Mouse (Mus musculus): ENCODE results near the gene Grin2d. TPM values are rescaled to one million over a fixed set of nuclear protein-coding genes. Genes with fewer than 3 reads are reported as not detected.

Grin2d gene
- polyA plus RNA-seq, 1 experiment from 2014 or later: 0.79 TPM

GRCm38 (mm10) chr7:45819843-45820242 lies 58.3 kb downstream of the Grin2d start:
- Histone ChIP-seq H3K27me3 (0 out of 2 replicates have a peak, but pooled peaks cover 4% of the 10 kb centered on the region), H3K9me3 (replicated peaks) (no peaks in the 10 kb centered on the region), H3K27ac (replicated peaks) (no peak overlapping the region), H3K36me3 (peaks cover 23% of the 10 kb centered on the region), H3K4me2 (replicated peaks) (peak overlapping the region; percentile 40), H3K9ac (no peak overlapping the region), H3K4me1 (peaks cover 11% of the 10 kb centered on the region), H3K4me3 (replicated peaks) (peak overlapping the region; percentile 24; the same call in 1 of the 2 replicates)
- no peak for ATAC-seq (ENCODE audit: insufficient number of reproducible peaks, low FRiP score, low TSS enrichment, low read depth)
- 8% methylated on average over 25 of the region's 25 CpGs for WGBS

- WGBS: 48% methylated on average over 2 of the region's 2 CpGs
- no peak overlapping the region; the same call in 1 of the 2 replicates for H3K9ac ChIP-seq
These were observed 62.2 kb downstream of the Grin2d start for GRCm38 (mm10) chr7:45815984-45816351.

GRCm38 (mm10) chr7:45815323-45815983 lies 62.7 kb downstream of the Grin2d start:
- 37% methylated on average over 10 of the region's 10 CpGs for WGBS
- peak overlapping the region; percentile 9; the same call in 1 of the 2 replicates for H3K9ac ChIP-seq
- peak overlapping the region; percentile 38; the same call in 1 of the 2 replicates for H3K4me3 ChIP-seq (replicated peaks)

More at GRCm38 (mm10) chr7:45815984-45816351, 62.2 kb downstream of the Grin2d start:
- Histone ChIP-seq H3K36me3 (peaks cover 19% of the 10 kb centered on the region), H3K4me3 (replicated peaks) (no peak overlapping the region), H3K4me1 (peaks cover 25% of the 10 kb centered on the region), H3K27ac (replicated peaks) (no peak overlapping the region), H3K9me3 (replicated peaks) (no peaks in the 10 kb centered on the region), H3K27me3 (0 out of 2 replicates have a peak, but pooled peaks cover 4% of the 10 kb centered on the region), H3K4me2 (replicated peaks) (no peak overlapping the region)
- no peak for ATAC-seq (ENCODE audit: insufficient number of reproducible peaks, low FRiP score, low TSS enrichment, low read depth)

DNA sequence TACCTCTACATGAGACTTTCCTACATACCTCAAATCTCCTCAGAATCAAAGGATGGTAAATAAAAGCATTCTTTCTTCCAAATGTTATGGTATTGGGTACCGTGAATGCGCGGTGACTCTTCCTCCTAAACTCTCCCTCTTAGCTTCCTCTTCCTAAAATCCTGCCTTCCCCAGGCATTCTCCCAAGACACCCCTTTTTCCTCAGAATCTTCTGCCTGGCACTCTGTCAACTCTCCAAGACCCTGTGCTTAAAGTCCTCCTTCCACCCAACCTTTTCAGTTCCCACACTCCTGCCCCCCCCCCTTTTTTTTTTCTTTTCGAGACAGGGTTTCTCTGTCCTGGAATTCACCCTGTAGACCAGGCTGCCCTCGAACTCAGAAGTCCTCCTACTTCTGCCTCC lies 63.3 kb downstream of the Grin2d start:
- WGBS: 4% methylated on average over 5 of the region's 5 CpGs
- ATAC-seq (ENCODE audit: insufficient number of reproducible peaks, low FRiP score, low TSS enrichment, low read depth): no peak
- Histone ChIP-seq H3K27me3 (0 out of 2 replicates have a peak, but pooled peaks cover 4% of the 10 kb centered on the region), H3K36me3 (peaks cover 30% of the 10 kb centered on the region), H3K27ac (replicated peaks) (0 out of 2 replicates have a peak overlapping the region, but pooled peaks have one; percentile 2), H3K4me1 (peaks cover 23% of the 10 kb centered on the region), H3K4me3 (replicated peaks) (peak overlapping the region; percentile 38), H3K9ac (no peak overlapping the region), H3K4me2 (replicated peaks) (peak overlapping the region; percentile 52), H3K9me3 (replicated peaks) (no peaks in the 10 kb centered on the region)

More at GRCm38 (mm10) chr7:45815323-45815983, 62.7 kb downstream of the Grin2d start:
- Histone ChIP-seq H3K4me2 (replicated peaks) (peak overlapping the region; percentile 52; the same call in 1 of the 2 replicates), H3K27me3 (0 out of 2 replicates have a peak, but pooled peaks cover 4% of the 10 kb centered on the region), H3K9me3 (replicated peaks) (no peaks in the 10 kb centered on the region), H3K36me3 (peaks cover 24% of the 10 kb centered on the region), H3K27ac (replicated peaks) (0 out of 2 replicates have a peak overlapping the region, but pooled peaks have one; percentile 2), H3K4me1 (peaks cover 25% of the 10 kb centered on the region)
- ATAC-seq (ENCODE audit: insufficient number of reproducible peaks, low FRiP score, low TSS enrichment, low read depth): no peak

GRCm38 (mm10) chr7:45813787-45814779 lies 64.1 kb downstream of the Grin2d start, which contains the start of gene Cyth2:
Gene Cyth2, minus strand, starts transcription at chr7:45814581.
- peak within 1 kb of the TSS; percentile 99 for H3K27ac ChIP-seq (replicated peaks)
- H3K4me1 ChIP-seq: peaks cover 22% of the 10 kb centered on the region
- peak within 1 kb of the TSS; percentile 100 for H3K9ac ChIP-seq
- peak within 1 kb of the TSS; percentile 71 for H3K4me2 ChIP-seq (replicated peaks)
- no peaks in the 10 kb centered on the region for H3K9me3 ChIP-seq (replicated peaks)
- peak within 1 kb of the TSS; percentile 96 for H3K4me3 ChIP-seq (replicated peaks)
- peaks cover 38% of the 10 kb centered on the region for H3K36me3 ChIP-seq
- H3K27me3 ChIP-seq: 0 out of 2 replicates have a peak, but pooled peaks cover 3% of the 10 kb centered on the region
- WGBS: under 1% methylated on average over 92 of the region's 92 CpGs
- ATAC-seq (ENCODE audit: insufficient number of reproducible peaks, low FRiP score, low TSS enrichment, low read depth): peak; percentile 98

DNA sequence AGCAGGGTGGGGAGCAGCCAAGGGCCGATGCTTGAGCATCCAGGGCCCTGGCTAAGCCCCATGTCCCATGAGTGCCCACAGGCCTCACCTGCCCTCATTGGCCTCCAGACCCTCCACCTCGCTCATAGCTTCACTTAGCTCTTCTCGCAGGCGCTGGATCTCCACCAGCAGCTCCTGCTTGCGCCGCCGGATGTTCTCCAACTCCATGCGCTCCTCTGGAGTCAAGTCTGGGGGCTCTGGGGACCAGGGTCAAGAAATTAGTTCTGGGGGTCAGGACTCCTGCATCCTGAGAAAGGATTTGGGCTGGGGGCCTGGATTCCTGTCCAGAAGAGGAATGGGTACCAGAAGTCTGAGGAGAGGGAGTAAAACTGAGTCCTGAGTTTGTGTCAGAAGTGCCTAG lies 65.3 kb downstream of the Grin2d start:
- WGBS: 73% methylated on average over 8 of the region's 8 CpGs
- Histone ChIP-seq H3K27me3 (no peaks in the 10 kb centered on the region), H3K4me1 (peaks cover 29% of the 10 kb centered on the region)

GRCm38 (mm10) chr7:45809276-45810075 lies 68.7 kb downstream of the Grin2d start:
- no peaks in the 10 kb centered on the region for H3K9me3 ChIP-seq (replicated peaks)
- no peak for ATAC-seq (ENCODE audit: insufficient number of reproducible peaks, low FRiP score, low TSS enrichment, low read depth)
- 86% methylated on average over 14 of the region's 14 CpGs for WGBS
- no peaks in the 10 kb centered on the region for H3K27me3 ChIP-seq
- no peak overlapping the region for H3K27ac ChIP-seq (replicated peaks)
- H3K9ac ChIP-seq: no peak overlapping the region
- no peak overlapping the region for H3K4me2 ChIP-seq (replicated peaks)
- H3K4me3 ChIP-seq (replicated peaks): no peak overlapping the region
- H3K36me3 ChIP-seq: peaks cover 68% of the 10 kb centered on the region
- H3K4me1 ChIP-seq: peaks cover 19% of the 10 kb centered on the region

More for the DNA sequence above, 65.3 kb downstream of the Grin2d start:
- Histone ChIP-seq H3K4me2 (replicated peaks) (peak overlapping the region; percentile 71), H3K27ac (replicated peaks) (0 out of 2 replicates have a peak overlapping the region, but pooled peaks have one; percentile 99), H3K4me3 (replicated peaks) (peak overlapping the region; percentile 96), H3K9me3 (replicated peaks) (no peaks in the 10 kb centered on the region), H3K9ac (peak overlapping the region; percentile 100), H3K36me3 (peaks cover 49% of the 10 kb centered on the region)
- no peak for ATAC-seq (ENCODE audit: insufficient number of reproducible peaks, low FRiP score, low TSS enrichment, low read depth)

- no peak overlapping the region for H3K4me3 ChIP-seq (replicated peaks)
- H3K4me1 ChIP-seq: peaks cover 19% of the 10 kb centered on the region
- H3K9ac ChIP-seq: no peak overlapping the region
- no peak overlapping the region for H3K4me2 ChIP-seq (replicated peaks)
- no peak overlapping the region for H3K27ac ChIP-seq (replicated peaks)
- no peaks in the 10 kb centered on the region for H3K27me3 ChIP-seq
- H3K36me3 ChIP-seq: peaks cover 68% of the 10 kb centered on the region
- ATAC-seq (ENCODE audit: insufficient number of reproducible peaks, low FRiP score, low TSS enrichment, low read depth): no peak
- 35% methylated on average over 11 of the region's 11 CpGs for WGBS
- H3K9me3 ChIP-seq (replicated peaks): no peaks in the 10 kb centered on the region
These were observed 69.7 kb downstream of the Grin2d start for GRCm38 (mm10) chr7:45808471-45808870.

DNA sequence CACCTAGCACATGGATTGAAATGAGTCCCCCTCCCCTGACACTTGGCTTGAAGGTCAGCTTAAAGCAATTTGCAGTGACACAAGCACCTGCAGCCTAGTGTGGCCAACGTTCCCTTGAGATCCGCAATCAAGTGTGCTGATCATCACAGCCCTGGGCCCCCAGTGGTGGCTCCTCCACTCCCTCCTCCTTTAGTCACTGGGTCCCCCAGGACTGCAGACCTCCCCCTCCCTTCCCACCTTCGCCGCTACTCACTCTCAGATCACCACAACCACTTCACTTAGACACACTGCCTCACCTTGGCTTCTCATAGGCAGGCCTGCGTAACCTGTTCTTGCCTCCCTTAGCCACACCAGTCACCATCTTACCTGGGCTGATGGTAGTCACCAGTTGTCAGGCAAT lies 72.2 kb downstream of the Grin2d start:
- Histone ChIP-seq H3K27ac (replicated peaks) (0 out of 2 replicates have a peak overlapping the region, but pooled peaks have one; percentile 1), H3K27me3 (no peaks in the 10 kb centered on the region), H3K4me2 (replicated peaks) (no peak overlapping the region), H3K36me3 (peaks cover 49% of the 10 kb centered on the region), H3K9ac (no peak overlapping the region), H3K4me3 (replicated peaks) (no peak overlapping the region), H3K9me3 (replicated peaks) (no peaks in the 10 kb centered on the region), H3K4me1 (peaks cover 10% of the 10 kb centered on the region)
- 57% methylated on average over 5 of the region's 5 CpGs for WGBS
- no peak for ATAC-seq (ENCODE audit: insufficient number of reproducible peaks, low FRiP score, low TSS enrichment, low read depth)

DNA sequence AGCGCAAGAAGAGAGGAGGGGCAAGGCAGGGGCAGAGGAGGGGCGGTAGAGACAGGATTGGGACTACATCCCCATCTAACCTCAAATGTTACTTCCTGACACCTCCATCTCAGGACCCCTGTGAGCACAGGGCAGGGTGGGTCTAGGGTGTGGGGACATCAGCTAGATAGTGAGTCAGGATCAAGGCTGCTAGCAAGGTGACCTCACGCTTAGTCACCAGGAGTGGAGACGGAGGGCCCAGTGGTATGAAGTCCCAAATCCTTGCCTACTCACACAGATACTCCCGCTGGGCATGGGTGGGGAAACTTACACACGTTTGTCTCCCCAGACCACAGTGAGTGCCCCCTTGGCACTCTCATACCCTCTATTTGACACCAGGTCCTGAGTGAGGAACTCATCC lies 75.6 kb downstream of the Grin2d start:
- Histone ChIP-seq H3K4me1 (peaks cover 27% of the 10 kb centered on the region), H3K4me2 (replicated peaks) (no peak overlapping the region), H3K9me3 (replicated peaks) (no peaks in the 10 kb centered on the region), H3K27ac (replicated peaks) (no peak overlapping the region), H3K27me3 (peaks cover 13% of the 10 kb centered on the region), H3K9ac (no peak overlapping the region), H3K4me3 (replicated peaks) (no peak overlapping the region), H3K36me3 (peaks cover 15% of the 10 kb centered on the region)
- ATAC-seq (ENCODE audit: insufficient number of reproducible peaks, low FRiP score, low TSS enrichment, low read depth): no peak
- WGBS: 86% methylated on average over 6 of the region's 6 CpGs

Measured in embryonic facial prominence, embryonic 15.5 days (tissue).